Mouse (Mus musculus) E14TG2a.4 (cell line): ENCODE data around the gene Pdx1.

Experiments used
- CTCF ChIP-seq: conservative IDR thresholded peaks from 2 replicates; pipeline ENCODE4 v1.5.1; 2014; ENCODE audit warnings: low read length
- NANOG ChIP-seq: IDR thresholded peaks from 2 replicates; pipeline ENCODE4 v1.6.1; 2014; ENCODE audit warnings: borderline replicate concordance, low read length, mixed read lengths

DNA sequence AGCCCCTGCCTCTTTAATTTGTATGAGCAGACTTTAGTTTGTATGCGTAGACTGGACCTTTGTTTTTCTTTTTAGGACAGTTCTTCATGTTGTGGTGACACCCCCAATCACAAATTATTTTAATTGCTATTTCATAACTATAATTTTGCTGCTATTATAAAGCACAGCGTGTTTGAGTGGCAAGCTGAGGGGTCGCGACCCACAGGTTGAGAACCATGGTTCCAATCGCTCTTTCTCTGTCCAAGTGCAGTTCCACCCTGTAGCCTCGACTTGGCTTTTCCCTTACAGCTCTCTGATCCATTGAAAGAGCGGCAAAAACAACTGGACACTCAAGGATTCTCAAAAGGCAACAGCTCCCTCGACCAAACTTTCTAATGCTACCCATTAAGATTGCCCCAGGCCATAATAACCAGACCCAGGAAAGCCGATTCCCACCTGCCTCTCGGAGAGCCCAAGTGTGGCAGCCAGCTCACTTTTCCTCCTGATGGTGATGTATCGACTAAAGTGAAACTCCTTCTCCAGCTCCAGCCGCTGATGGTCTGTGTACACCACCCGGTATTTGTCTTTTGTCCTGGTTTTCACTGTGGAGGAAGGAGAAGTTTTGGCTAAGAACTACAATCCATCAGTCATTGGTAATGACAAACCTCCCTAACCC, 33.1 kb downstream of the Pdx1 start:
- TF ChIP-seq CTCF, result no peak
- no peak for TF ChIP-seq NANOG
